Mouse (Mus musculus): ENCODE measurements around the gene Mov10l1.

DNA sequence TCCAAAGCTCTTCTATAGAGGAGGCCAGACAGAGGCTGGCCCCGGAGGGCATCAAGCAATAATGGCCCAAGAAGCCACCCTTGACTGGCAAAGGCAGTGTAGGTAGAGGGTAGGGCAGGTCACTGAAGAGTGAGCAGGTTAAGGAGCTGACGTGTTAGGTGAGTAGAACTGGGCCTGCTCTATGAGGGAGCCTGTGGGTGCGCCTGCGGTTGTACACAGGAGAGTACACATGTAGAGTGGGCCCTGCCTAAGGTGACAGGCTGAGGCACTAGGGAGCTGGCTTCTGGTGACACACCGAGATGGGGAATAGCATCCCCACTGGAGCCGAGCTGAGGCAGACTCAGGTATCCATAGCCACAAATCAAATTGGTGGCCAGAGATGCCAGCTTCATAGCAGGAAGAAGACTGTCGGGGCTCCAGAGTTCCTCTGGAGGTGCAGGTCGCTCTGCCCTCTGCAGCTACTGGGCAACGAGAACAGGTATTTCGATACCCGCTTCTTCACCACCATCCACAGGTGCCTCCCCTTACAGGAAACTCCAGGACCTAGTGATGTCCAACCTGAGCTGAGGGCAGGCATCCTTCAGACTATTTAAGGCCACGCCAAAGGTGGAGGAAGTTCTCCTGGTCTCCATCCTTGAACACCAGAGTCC is 78.2 kb downstream of the Mov10l1 start:
- TF ChIP-seq CTCF (IDR thresholded peaks at IDR 0.05; ENCODE audit: extremely low read depth, insufficient read length, insufficient replicate concordance, low read depth, low read length), result no peak
- no peak for TF ChIP-seq POLR2A (IDR thresholded peaks at IDR 0.05; ENCODE audit: low read depth, low read length)

Measured in small intestine, adult 2 months (tissue).